Mouse (Mus musculus): ENCODE measurements around the gene Usp32. TPM values are rescaled to one million over a fixed set of nuclear protein-coding genes. Genes with fewer than 3 reads are reported as not detected.

Usp32 gene
- polyA plus RNA-seq, 1 experiment from 2014 or later: 5.9 TPM

- ATAC-seq (replicated peaks; ENCODE audit: low FRiP score): no peak
- no peaks in the 10 kb centered on the region for H3K9me3 ChIP-seq (replicated peaks)
- H3K27me3 ChIP-seq: no peaks in the 10 kb centered on the region
- H3K27ac ChIP-seq: no peak overlapping the region
- H3K4me3 ChIP-seq (replicated peaks): no peak overlapping the region
- WGBS: 88% methylated on average over 2 of the region's 2 CpGs
- H3K4me2 ChIP-seq: no peak overlapping the region
- no peaks in the 10 kb centered on the region for H3K4me1 ChIP-seq
- peaks cover 8% of the 10 kb centered on the region; the same call in 1 of the 2 replicates for H3K36me3 ChIP-seq
- H3K9ac ChIP-seq: no peak overlapping the region
Observed at GRCm38 (mm10) chr11:85055561-85055960, 84.4 kb downstream of the Usp32 start.

GRCm38 (mm10) chr11:85039256-85039655 is 100.7 kb downstream of the Usp32 start:
- no peaks in the 10 kb centered on the region for H3K4me1 ChIP-seq
- H3K4me2 ChIP-seq: no peak overlapping the region
- 83% methylated on average over 3 of the region's 3 CpGs for WGBS
- no peak for ATAC-seq (replicated peaks; ENCODE audit: low FRiP score)
- no peak overlapping the region for H3K27ac ChIP-seq
- H3K9me3 ChIP-seq (replicated peaks): no peaks in the 10 kb centered on the region
- no peak overlapping the region for H3K9ac ChIP-seq
- H3K36me3 ChIP-seq: peaks cover 41% of the 10 kb centered on the region
- no peak overlapping the region for H3K4me3 ChIP-seq (replicated peaks)
- H3K27me3 ChIP-seq: no peaks in the 10 kb centered on the region

GRCm38 (mm10) chr11:85013121-85013520 is 126.8 kb downstream of the Usp32 start:
- peaks cover 29% of the 10 kb centered on the region for H3K36me3 ChIP-seq
- H3K4me3 ChIP-seq (replicated peaks): no peak overlapping the region
- ATAC-seq (replicated peaks; ENCODE audit: low FRiP score): no peak
- no peaks in the 10 kb centered on the region for H3K4me1 ChIP-seq
- no peaks in the 10 kb centered on the region for H3K9me3 ChIP-seq (replicated peaks)
- H3K27ac ChIP-seq: no peak overlapping the region
- no peak overlapping the region for H3K9ac ChIP-seq
- H3K27me3 ChIP-seq: no peaks in the 10 kb centered on the region
- H3K4me2 ChIP-seq: no peak overlapping the region

GRCm38 (mm10) chr11:85003566-85003965 is 136.4 kb downstream of the Usp32 start:
- no peak overlapping the region for H3K4me2 ChIP-seq
- H3K4me1 ChIP-seq: no peaks in the 10 kb centered on the region
- H3K27ac ChIP-seq: no peak overlapping the region
- peaks cover 31% of the 10 kb centered on the region for H3K36me3 ChIP-seq
- no peak overlapping the region for H3K4me3 ChIP-seq (replicated peaks)
- H3K9ac ChIP-seq: no peak overlapping the region
- no peaks in the 10 kb centered on the region for H3K27me3 ChIP-seq
- ATAC-seq (replicated peaks; ENCODE audit: low FRiP score): no peak
- 87% methylated on average over 3 of the region's 3 CpGs for WGBS
- no peaks in the 10 kb centered on the region for H3K9me3 ChIP-seq (replicated peaks)

- H3K9ac ChIP-seq: no peak overlapping the region
- H3K4me2 ChIP-seq: no peak overlapping the region
- no peaks in the 10 kb centered on the region for H3K4me1 ChIP-seq
- no peaks in the 10 kb centered on the region for H3K27me3 ChIP-seq
- no peak for ATAC-seq (replicated peaks; ENCODE audit: low FRiP score)
- H3K9me3 ChIP-seq (replicated peaks): no peaks in the 10 kb centered on the region
- H3K4me3 ChIP-seq (replicated peaks): no peak overlapping the region
- whole genome bisulfite sequencing: 96% methylated on average over 1 of the region's 1 CpGs
- no peak overlapping the region for H3K27ac ChIP-seq
- H3K36me3 ChIP-seq: peaks cover 60% of the 10 kb centered on the region
Observed at GRCm38 (mm10) chr11:84995241-84995640, 144.7 kb downstream of the Usp32 start.

GRCm38 (mm10) chr11:84992996-84993395 is 147.0 kb downstream of the Usp32 start:
- H3K36me3 ChIP-seq: peaks cover 66% of the 10 kb centered on the region
- H3K9me3 ChIP-seq (replicated peaks): no peaks in the 10 kb centered on the region
- no peak overlapping the region for H3K27ac ChIP-seq
- WGBS: 84% methylated on average over 1 of the region's 1 CpGs
- ATAC-seq (replicated peaks; ENCODE audit: low FRiP score): no peak
- no peak overlapping the region for H3K4me2 ChIP-seq
- no peaks in the 10 kb centered on the region for H3K27me3 ChIP-seq
- no peaks in the 10 kb centered on the region for H3K4me1 ChIP-seq
- no peak overlapping the region for H3K4me3 ChIP-seq (replicated peaks)
- H3K9ac ChIP-seq: no peak overlapping the region

- no peaks in the 10 kb centered on the region for H3K4me1 ChIP-seq
- WGBS: 88% methylated on average over 3 of the region's 3 CpGs
- H3K9me3 ChIP-seq (replicated peaks): no peaks in the 10 kb centered on the region
- no peaks in the 10 kb centered on the region for H3K27me3 ChIP-seq
- H3K4me2 ChIP-seq: no peak overlapping the region
- no peak overlapping the region for H3K4me3 ChIP-seq (replicated peaks)
- no peak overlapping the region for H3K9ac ChIP-seq
- no peak for ATAC-seq (replicated peaks; ENCODE audit: low FRiP score)
- no peak overlapping the region for H3K27ac ChIP-seq
- peaks cover 62% of the 10 kb centered on the region for H3K36me3 ChIP-seq
Observed at GRCm38 (mm10) chr11:84988341-84988919, 151.5 kb downstream of the Usp32 start.

GRCm38 (mm10) chr11:84985421-84985820 is 154.5 kb downstream of the Usp32 start:
- no peaks in the 10 kb centered on the region for H3K4me1 ChIP-seq

GRCm38 (mm10) chr11:84980697-84981096 is 159.3 kb downstream of the Usp32 start:
- Histone ChIP-seq H3K27me3 (no peaks in the 10 kb centered on the region), H3K4me3 (replicated peaks) (no peak overlapping the region), H3K27ac (no peak overlapping the region), H3K9me3 (replicated peaks) (no peaks in the 10 kb centered on the region), H3K4me2 (no peak overlapping the region), H3K4me1 (no peaks in the 10 kb centered on the region), H3K36me3 (peaks cover 6% of the 10 kb centered on the region; the same call in 1 of the 2 replicates), H3K9ac (no peak overlapping the region)
- 78% methylated on average over 2 of the region's 2 CpGs for WGBS
- no peak for ATAC-seq (replicated peaks; ENCODE audit: low FRiP score)

More at GRCm38 (mm10) chr11:84985421-84985820, 154.5 kb downstream of the Usp32 start:
- H3K27me3 ChIP-seq: no peaks in the 10 kb centered on the region
- no peak overlapping the region for H3K9ac ChIP-seq
- H3K9me3 ChIP-seq (replicated peaks): no peaks in the 10 kb centered on the region
- H3K27ac ChIP-seq: no peak overlapping the region
- no peak overlapping the region for H3K4me2 ChIP-seq
- H3K4me3 ChIP-seq (replicated peaks): no peak overlapping the region
- H3K36me3 ChIP-seq: peaks cover 37% of the 10 kb centered on the region
- ATAC-seq (replicated peaks; ENCODE audit: low FRiP score): no peak
- 80% methylated on average over 6 of the region's 6 CpGs for WGBS

- Histone ChIP-seq H3K4me1 (no peaks in the 10 kb centered on the region), H3K4me3 (replicated peaks) (no peak overlapping the region), H3K36me3 (no peaks in the 10 kb centered on the region), H3K27me3 (no peaks in the 10 kb centered on the region), H3K9ac (no peak overlapping the region), H3K9me3 (replicated peaks) (no peaks in the 10 kb centered on the region), H3K4me2 (no peak overlapping the region), H3K27ac (no peak overlapping the region)
- ATAC-seq (replicated peaks; ENCODE audit: low FRiP score): no peak
- 41% methylated on average over 1 of the region's 1 CpGs for WGBS
Observed at GRCm38 (mm10) chr11:84979351-84979750, 160.6 kb downstream of the Usp32 start.

GRCm38 (mm10) chr11:84978113-84978512 is 161.8 kb downstream of the Usp32 start:
- no peak overlapping the region for H3K27ac ChIP-seq
- WGBS: 48% methylated on average over 2 of the region's 2 CpGs
- no peaks in the 10 kb centered on the region for H3K27me3 ChIP-seq
- H3K4me3 ChIP-seq (replicated peaks): no peak overlapping the region
- H3K9ac ChIP-seq: no peak overlapping the region
- no peaks in the 10 kb centered on the region for H3K4me1 ChIP-seq
- H3K36me3 ChIP-seq: no peaks in the 10 kb centered on the region
- H3K9me3 ChIP-seq (replicated peaks): no peaks in the 10 kb centered on the region
- no peak for ATAC-seq (replicated peaks; ENCODE audit: low FRiP score)
- H3K4me2 ChIP-seq: no peak overlapping the region

- H3K27ac ChIP-seq: no peak overlapping the region
- H3K4me2 ChIP-seq: no peak overlapping the region
- no peak overlapping the region for H3K4me3 ChIP-seq (replicated peaks)
- H3K27me3 ChIP-seq: no peaks in the 10 kb centered on the region
- no peaks in the 10 kb centered on the region for H3K36me3 ChIP-seq
- 81% methylated on average over 3 of the region's 3 CpGs for WGBS
- H3K9me3 ChIP-seq (replicated peaks): no peaks in the 10 kb centered on the region
- H3K4me1 ChIP-seq: no peaks in the 10 kb centered on the region
- no peak overlapping the region for H3K9ac ChIP-seq
- no peak for ATAC-seq (replicated peaks; ENCODE audit: low FRiP score)
Observed at GRCm38 (mm10) chr11:84977385-84977952, 162.5 kb downstream of the Usp32 start.

GRCm38 (mm10) chr11:84976706-84977105 is 163.3 kb downstream of the Usp32 start:
- no peak overlapping the region for H3K9ac ChIP-seq
- no peak overlapping the region for H3K4me3 ChIP-seq (replicated peaks)
- H3K9me3 ChIP-seq (replicated peaks): no peaks in the 10 kb centered on the region
- no peak overlapping the region for H3K4me2 ChIP-seq
- no peaks in the 10 kb centered on the region for H3K36me3 ChIP-seq
- H3K27me3 ChIP-seq: no peaks in the 10 kb centered on the region
- no peaks in the 10 kb centered on the region for H3K4me1 ChIP-seq
- no peak for ATAC-seq (replicated peaks; ENCODE audit: low FRiP score)
- WGBS: 79% methylated on average over 3 of the region's 3 CpGs
- no peak overlapping the region for H3K27ac ChIP-seq
